Mouse (Mus musculus) liver, embryonic 13.5 days (tissue): ENCODE results near the gene Cdrt4. TPM values are rescaled to one million over a fixed set of nuclear protein-coding genes. Genes with fewer than 3 reads are reported as not detected.
A peak's percentile ranks its signal among the peaks of the same experiment; 100 is the strongest.

ENCODE experiments used
- ATAC-seq: fragments of 200-750 bp; cut with Nextera tagmentation; 2 replicates; pipeline ENCODE4 v1.8.0; 2017; ENCODE audit warnings: low read depth, mild to moderate bottlenecking, moderate number of reproducible peaks, moderate library complexity
- DNase-seq: peaks from one replicate; pipeline ENCODE4 v3.0.0; 2022
- H3K27ac ChIP-seq: fragments of 300-500 bp; sonication (generic); 2 replicates; pipeline ENCODE4 v1.5.1; 2015; ENCODE audit warnings: moderate library complexity, mild to moderate bottlenecking, inconsistent platforms
- H3K27me3 ChIP-seq: fragments of 300-500 bp; sonication (generic); 2 replicates; pipeline ENCODE4 v1.6.1; 2015; ENCODE audit warnings: mild to moderate bottlenecking, inconsistent platforms
- H3K36me3 ChIP-seq: fragments of 300-500 bp; sonication (generic); 2 replicates; pipeline ENCODE4 v1.6.1; 2015; ENCODE audit warnings: mild to moderate bottlenecking, inconsistent platforms
- H3K4me1 ChIP-seq: fragments of 300-500 bp; sonication (generic); replicated peaks from 2 replicates; pipeline ENCODE4 v1.6.1; 2015; ENCODE audit warnings: inconsistent platforms
- H3K4me2 ChIP-seq: fragments of 300-500 bp; sonication (generic); 2 replicates; pipeline ENCODE4 v1.6.1; 2015; ENCODE audit warnings: inconsistent platforms, mild to moderate bottlenecking, moderate library complexity
- H3K4me3 ChIP-seq: fragments of 300-500 bp; sonication (generic); replicated peaks from 2 replicates; pipeline ENCODE4 v1.5.1; 2015; ENCODE audit warnings: mild to moderate bottlenecking, inconsistent platforms
- H3K9ac ChIP-seq: fragments of 300-500 bp; sonication (generic); 2 replicates; pipeline ENCODE4 v1.6.1; 2015; ENCODE audit warnings: mild to moderate bottlenecking, inconsistent platforms
- H3K9me3 ChIP-seq: fragments of 300-500 bp; sonication (generic); replicated peaks from 2 replicates; pipeline ENCODE4 v1.6.1; 2016; ENCODE audit warnings: inconsistent platforms
- WGBS: fragments of 180-500 bp; shearing (Covaris S2); methylation state at CpG from one replicate; pipeline ENCODE4 v1.1.7; 2015; ENCODE audit not compliant: insufficient replicate concordance; 5-methylcytosine and 5-hydroxymethylcytosine counted together
- polyA plus RNA-seq: library from polyadenylated mRNA; unstranded; fragments of >200 nt; fragmentation: Nextera tagmentation; extraction: Ambion mirVana; gene quantifications from 2 replicates; pipeline ENCODE4 v1.2.1, GENCODE M21; 2015

Gene Cdrt4
- polyA plus RNA-seq: 0.16 TPM in 1 of 2 replicates, not detected in the other

DNA sequence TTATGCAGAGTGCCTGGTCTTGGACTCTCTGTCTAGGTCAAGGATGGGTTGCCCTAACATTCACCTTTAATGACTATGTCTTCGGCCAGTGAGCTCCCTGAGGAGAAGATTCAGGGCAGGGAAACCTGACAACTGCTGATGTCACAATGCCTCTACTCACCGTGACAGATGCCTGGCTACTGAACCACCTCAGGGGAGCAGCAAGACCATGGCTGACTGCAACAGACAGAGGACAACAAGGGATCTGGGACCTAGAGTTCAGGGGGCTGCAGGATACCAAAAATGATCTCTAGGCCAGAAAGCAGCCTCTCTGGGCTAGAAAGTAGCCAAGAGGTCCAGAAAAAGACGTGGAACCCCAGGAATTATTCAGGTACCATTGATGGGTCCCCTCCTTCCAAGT is at the start of gene Cdrt4:
TSS of gene Cdrt4 (plus strand) at position 182 of the 400 bp plus-strand sequence.
- DNase-seq (no peak), ATAC-seq (no peak)
- 45% methylated on average over 3 of the region's 3 CpGs for WGBS
- Histone ChIP-seq H3K4me1 (no peaks in the 10 kb centered on the region), H3K9me3 (no peaks in the 10 kb centered on the region), H3K27ac (no peak within 1 kb of the TSS), H3K36me3 (no peaks in the 10 kb centered on the region), H3K27me3 (no peaks in the 10 kb centered on the region), H3K9ac (no peak within 1 kb of the TSS), H3K4me3 (no peak within 1 kb of the TSS), H3K4me2 (no peak within 1 kb of the TSS)

DNA sequence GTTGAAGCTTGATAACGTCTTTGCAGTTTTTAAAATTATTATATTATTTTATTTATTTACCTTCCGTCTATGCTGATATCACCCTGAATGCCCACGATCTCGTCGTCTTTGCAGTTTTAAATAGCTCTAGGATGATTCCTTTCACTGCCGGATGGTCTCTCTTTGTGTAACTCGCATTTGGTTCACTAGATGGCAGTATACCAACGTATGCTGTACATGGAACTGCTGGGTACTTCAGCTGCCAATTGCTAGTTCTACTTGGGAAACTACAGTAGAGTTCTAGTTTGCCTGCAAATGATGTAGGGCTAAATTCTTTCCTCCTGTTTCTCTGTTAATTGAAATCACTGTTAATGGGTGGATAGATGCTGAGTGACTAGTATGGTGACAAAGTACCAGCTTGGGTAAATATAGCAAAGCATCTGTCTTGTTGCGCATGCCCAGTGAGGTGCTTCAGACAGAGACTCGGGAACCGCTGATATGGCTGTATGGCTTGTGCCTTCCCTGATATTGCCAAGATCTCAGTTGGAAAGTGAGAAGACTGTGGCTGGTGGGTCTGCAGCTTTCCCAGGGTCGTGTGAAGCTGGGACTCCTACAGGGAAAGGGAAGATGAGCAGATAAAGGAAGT is 49.2 kb upstream of the Cdrt4 start:
- no peaks in the 10 kb centered on the region for H3K4me1 ChIP-seq
- ATAC-seq (no peak), DNase-seq (peak; percentile 9)
- H3K9me3 ChIP-seq: no peaks in the 10 kb centered on the region
- H3K9ac ChIP-seq: no peak overlapping the region
- WGBS: 26% methylated on average over 12 of the region's 12 CpGs
- H3K4me2 ChIP-seq: no peak overlapping the region
- no peak overlapping the region for H3K4me3 ChIP-seq
- H3K36me3 ChIP-seq: no peaks in the 10 kb centered on the region
- H3K27me3 ChIP-seq: no peaks in the 10 kb centered on the region
- no peak overlapping the region for H3K27ac ChIP-seq

DNA sequence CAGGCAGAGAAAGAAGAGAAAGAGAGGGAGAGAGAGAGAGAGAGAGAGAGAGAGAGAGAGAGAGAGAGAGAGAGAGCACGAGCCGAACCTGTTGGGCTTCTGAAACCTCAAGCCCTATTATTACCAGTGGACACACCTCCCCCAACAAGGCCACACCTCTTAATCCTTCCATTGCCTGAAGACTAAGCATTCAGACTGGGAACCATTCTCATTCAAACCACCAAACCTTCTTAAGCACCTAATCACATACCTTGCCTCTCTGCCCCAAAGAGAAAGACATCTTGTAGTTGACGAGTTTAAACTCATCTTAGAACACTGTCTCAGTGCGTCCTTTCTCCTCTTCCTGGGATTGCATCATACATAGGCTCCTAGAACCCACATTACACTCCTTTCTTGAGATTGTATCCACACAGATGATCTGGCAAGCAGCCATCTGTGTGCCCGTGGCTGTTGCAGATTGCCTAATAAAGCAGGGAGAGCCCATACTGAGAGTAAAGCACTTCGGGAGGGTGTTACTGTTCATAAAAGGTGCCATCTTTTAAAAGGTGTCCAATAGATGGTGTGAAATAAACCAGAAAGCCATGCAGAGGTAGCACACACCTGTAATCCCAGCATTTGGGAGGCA is 47.0 kb upstream of the Cdrt4 start:
- no peak overlapping the region for H3K9ac ChIP-seq
- DNase-seq: no peak
- no peaks in the 10 kb centered on the region for H3K36me3 ChIP-seq
- WGBS: 53% methylated on average over 6 of the region's 6 CpGs
- no peaks in the 10 kb centered on the region for H3K9me3 ChIP-seq
- ATAC-seq: no peak
- no peak overlapping the region for H3K4me2 ChIP-seq
- H3K27me3 ChIP-seq: no peaks in the 10 kb centered on the region
- no peak overlapping the region for H3K27ac ChIP-seq
- H3K4me3 ChIP-seq: no peak overlapping the region
- no peaks in the 10 kb centered on the region for H3K4me1 ChIP-seq

DNA sequence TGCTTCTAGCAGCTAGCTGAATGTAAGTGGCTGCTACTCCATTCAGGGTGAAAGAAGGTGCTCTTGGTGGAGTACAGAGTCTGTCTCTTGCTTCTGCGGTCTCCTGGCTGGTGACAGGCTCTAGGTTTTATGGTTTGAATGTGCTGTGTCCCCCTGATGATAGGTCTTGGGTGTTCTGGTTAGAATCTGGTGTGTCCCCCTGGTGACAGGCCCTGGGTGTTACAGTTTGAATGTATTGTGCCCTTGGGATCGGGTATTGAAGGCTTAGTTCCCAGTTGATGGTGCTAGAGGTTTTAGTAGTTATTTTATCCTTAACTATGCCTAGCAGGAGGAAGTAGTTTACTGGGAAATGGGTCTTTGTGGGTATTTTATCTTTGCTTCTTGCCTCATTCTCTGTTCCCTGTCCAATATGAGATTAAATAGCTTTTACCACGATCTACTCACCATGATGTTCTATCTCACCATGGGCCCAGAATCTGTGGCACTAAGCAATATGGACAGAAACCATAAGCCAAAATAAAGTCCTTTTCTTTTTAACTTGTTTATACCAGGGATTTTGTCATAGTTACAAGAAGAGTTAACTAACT is 41.2 kb upstream of the Cdrt4 start:
- 36% methylated on average over 3 of the region's 3 CpGs for WGBS
- no peak overlapping the region for H3K9ac ChIP-seq
- H3K4me2 ChIP-seq: no peak overlapping the region
- H3K9me3 ChIP-seq: no peaks in the 10 kb centered on the region
- H3K36me3 ChIP-seq: no peaks in the 10 kb centered on the region
- H3K27ac ChIP-seq: no peak overlapping the region
- H3K27me3 ChIP-seq: no peaks in the 10 kb centered on the region
- ATAC-seq (no peak), DNase-seq (no peak)
- no peak overlapping the region for H3K4me3 ChIP-seq
- H3K4me1 ChIP-seq: no peaks in the 10 kb centered on the region

DNA sequence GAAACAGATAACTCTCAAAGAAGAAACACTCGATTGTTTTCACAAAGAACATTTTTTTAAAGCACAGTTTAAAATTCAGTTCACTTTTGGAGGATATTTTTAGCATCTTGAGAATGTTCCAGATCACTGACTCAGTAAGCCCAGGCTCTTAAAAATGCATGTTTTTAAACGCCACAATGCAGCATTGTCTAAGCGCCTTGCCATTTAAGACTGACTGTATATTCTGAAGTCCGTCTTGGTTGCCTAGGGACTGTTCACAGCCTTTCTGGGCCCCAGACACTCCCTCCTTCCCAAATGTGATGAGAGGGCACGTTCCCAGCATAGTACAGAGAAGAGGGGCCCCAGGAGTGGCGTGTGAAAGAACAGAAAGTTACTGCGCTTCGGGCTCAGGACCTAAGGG is 39.6 kb upstream of the Cdrt4 start:
- Histone ChIP-seq H3K4me1 (no peaks in the 10 kb centered on the region), H3K9ac (no peak overlapping the region), H3K9me3 (no peaks in the 10 kb centered on the region), H3K4me3 (no peak overlapping the region), H3K36me3 (no peaks in the 10 kb centered on the region), H3K27me3 (no peaks in the 10 kb centered on the region), H3K4me2 (no peak overlapping the region), H3K27ac (no peak overlapping the region)
- WGBS: 61% methylated on average over 8 of the region's 8 CpGs
- no peak for DNase-seq
- no peak for ATAC-seq

DNA sequence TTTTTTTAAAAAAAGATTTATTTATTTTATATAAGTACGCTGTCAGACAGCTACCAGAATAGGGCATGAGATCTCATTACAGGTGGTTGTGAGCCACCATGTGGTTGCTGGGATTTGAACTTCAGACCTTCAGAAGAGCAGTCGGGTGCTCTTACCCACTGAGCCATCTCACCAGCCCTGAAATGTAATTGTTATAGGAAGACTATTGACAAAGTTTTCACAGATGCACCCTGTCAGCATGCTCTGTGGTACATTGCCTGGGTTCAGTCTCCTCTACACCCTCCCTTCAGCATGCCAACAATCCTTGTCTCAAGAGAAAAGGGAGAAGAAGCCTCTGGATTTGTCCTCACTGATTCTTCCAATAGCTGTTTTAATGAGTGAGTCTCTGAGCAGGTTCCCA is 37.9 kb upstream of the Cdrt4 start:
- DNase-seq (no peak), ATAC-seq (no peak)
- Histone ChIP-seq H3K36me3 (no peaks in the 10 kb centered on the region), H3K27me3 (no peaks in the 10 kb centered on the region), H3K9me3 (no peaks in the 10 kb centered on the region), H3K4me1 (no peaks in the 10 kb centered on the region), H3K4me2 (no peak overlapping the region), H3K9ac (no peak overlapping the region), H3K4me3 (no peak overlapping the region), H3K27ac (no peak overlapping the region)
- 69% methylated on average over 2 of the region's 2 CpGs for WGBS

DNA sequence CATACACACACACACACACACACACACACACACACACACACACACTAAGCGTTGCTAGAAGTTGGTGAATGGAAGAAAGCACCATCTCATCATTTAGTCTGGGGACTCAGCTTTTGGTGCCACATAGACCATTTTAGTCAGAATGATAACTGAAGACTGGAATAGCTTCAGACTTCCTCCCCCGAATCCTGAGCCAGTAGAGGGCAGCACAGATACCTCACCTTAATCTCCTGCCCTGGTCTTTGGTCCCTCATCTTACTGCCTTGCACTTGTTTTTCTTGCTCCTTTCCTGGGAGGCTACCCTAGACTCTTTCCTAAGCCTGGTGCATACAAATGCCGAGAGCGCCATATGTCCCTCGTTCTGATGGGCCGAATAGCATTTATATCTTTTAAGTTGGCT is 36.5 kb upstream of the Cdrt4 start:
- 47% methylated on average over 6 of the region's 6 CpGs for WGBS
- Histone ChIP-seq H3K4me1 (no peaks in the 10 kb centered on the region), H3K9ac (no peak overlapping the region), H3K9me3 (no peaks in the 10 kb centered on the region), H3K27ac (no peak overlapping the region), H3K27me3 (no peaks in the 10 kb centered on the region), H3K4me3 (no peak overlapping the region), H3K4me2 (no peak overlapping the region), H3K36me3 (no peaks in the 10 kb centered on the region)
- DNase-seq: no peak
- ATAC-seq: no peak

DNA sequence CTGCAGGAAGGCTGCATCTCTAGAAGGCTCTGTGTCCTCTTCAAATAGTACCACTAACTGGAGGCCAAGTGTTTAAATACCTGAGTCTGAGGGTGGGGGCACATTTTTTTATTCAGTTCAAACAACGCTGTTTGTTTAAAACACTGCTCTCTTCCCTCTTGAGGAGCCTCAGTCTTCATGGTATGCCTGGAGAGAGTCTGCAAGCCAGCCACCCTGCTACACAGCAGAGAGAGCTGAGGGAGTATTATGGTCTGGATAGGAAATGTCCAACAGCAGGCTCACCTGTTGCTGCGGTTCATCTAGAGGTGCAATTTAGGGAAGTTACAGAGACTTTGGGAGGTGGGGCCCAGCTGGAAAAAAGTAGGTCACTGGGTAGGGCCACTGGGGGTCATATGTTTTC is 35.5 kb upstream of the Cdrt4 start:
- Histone ChIP-seq H3K4me1 (no peaks in the 10 kb centered on the region), H3K27ac (no peak overlapping the region), H3K36me3 (no peaks in the 10 kb centered on the region), H3K4me3 (no peak overlapping the region), H3K27me3 (no peaks in the 10 kb centered on the region), H3K4me2 (no peak overlapping the region), H3K9ac (no peak overlapping the region), H3K9me3 (no peaks in the 10 kb centered on the region)
- ATAC-seq (no peak), DNase-seq (no peak)
- WGBS: 56% methylated on average over 2 of the region's 2 CpGs

DNA sequence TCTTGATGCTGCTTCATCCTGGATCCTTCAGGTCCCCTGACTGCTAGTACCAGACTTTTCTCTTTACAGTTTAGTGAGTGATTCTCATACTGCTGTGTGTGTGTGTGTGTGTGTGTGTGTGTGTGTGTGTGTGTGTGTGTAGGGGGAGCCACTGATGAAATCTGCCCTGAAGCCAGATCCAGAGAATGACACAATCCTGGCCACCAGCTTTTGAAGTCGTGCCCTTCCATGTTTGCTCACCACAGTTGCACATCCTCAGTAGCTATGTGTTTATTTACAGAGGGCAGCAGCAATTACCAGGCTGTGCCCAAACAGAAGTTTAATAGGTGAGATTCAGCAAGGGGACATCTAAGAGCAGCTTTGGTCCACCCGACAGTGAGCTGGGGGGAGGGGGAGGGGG is 34.2 kb upstream of the Cdrt4 start:
- no peaks in the 10 kb centered on the region for H3K9me3 ChIP-seq
- no peak for DNase-seq
- H3K27me3 ChIP-seq: peaks cover under 1% of the 10 kb centered on the region; the same call in 1 of the 2 replicates
- H3K36me3 ChIP-seq: no peaks in the 10 kb centered on the region
- no peak overlapping the region for H3K27ac ChIP-seq
- no peak overlapping the region for H3K9ac ChIP-seq
- peak; percentile 45 for ATAC-seq
- H3K4me3 ChIP-seq: no peak overlapping the region
- no peaks in the 10 kb centered on the region for H3K4me1 ChIP-seq
- 22% methylated on average over 2 of the region's 2 CpGs for WGBS
- H3K4me2 ChIP-seq: no peak overlapping the region

DNA sequence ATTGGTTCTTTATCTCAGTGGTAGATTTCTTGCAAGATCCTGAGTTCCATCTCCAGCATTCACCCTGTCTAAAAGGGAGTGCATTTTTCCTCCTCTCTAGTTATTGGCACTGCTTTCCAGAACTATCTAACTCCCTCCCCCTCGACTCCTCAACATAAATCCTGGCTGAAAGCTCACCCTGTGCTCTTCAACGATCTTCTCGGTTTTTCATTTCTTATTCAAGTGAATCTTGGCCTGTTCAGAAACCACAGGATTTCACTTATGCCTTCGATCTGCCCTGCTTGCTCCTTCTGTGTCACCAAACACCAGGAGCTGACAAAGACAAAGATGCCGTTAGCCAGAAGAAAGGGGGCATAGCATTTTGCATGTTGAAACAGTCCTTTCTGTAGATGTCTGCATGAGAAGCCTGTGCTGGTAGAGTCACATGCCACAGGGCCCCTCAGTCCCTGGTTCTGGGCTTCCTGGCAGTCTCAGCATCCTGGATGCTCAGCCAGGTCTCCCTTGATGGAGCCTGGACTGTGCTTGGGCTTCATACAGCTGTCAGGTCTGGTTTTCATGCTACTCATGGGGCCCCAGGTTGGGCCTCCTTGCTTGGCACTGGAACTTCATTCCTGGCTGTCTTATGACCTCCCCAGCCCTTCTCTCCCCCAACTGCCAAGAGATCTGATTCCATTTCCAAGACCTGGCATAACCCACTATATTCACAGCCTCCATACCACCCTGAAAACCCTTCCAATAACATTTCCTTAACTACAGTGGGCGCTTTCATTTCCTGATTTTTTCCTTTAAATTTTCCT is 30.8 kb upstream of the Cdrt4 start:
- no peak for DNase-seq
- H3K36me3 ChIP-seq: no peaks in the 10 kb centered on the region
- no peaks in the 10 kb centered on the region for H3K9me3 ChIP-seq
- H3K4me1 ChIP-seq: no peaks in the 10 kb centered on the region
- H3K27ac ChIP-seq: no peak overlapping the region
- peaks cover 9% of the 10 kb centered on the region for H3K27me3 ChIP-seq
- WGBS: 56% methylated on average over 6 of the region's 6 CpGs
- no peak overlapping the region for H3K9ac ChIP-seq
- no peak overlapping the region for H3K4me3 ChIP-seq
- ATAC-seq: no peak
- H3K4me2 ChIP-seq: no peak overlapping the region

DNA sequence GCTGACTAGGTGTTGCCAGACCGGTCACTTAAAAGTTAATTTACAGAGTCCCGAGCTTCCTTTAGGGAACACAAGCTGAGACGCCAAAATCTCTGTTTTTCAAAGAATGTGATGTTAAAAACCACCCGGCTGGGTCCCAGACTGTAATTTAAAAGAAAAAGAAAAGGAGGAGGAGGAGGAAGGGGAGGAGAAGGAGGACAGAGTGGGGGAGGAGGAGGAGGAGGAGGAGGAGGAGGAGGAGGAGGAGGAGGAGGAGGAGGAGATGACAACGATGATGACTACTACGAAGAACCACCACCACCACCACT is 30.3 kb upstream of the Cdrt4 start:
- Histone ChIP-seq H3K4me3 (no peak overlapping the region), H3K4me1 (no peaks in the 10 kb centered on the region), H3K9me3 (no peaks in the 10 kb centered on the region), H3K4me2 (no peak overlapping the region), H3K9ac (no peak overlapping the region), H3K27me3 (peaks cover 9% of the 10 kb centered on the region), H3K36me3 (no peaks in the 10 kb centered on the region), H3K27ac (no peak overlapping the region)
- ATAC-seq (no peak), DNase-seq (no peak)
- 24% methylated on average over 6 of the region's 6 CpGs for WGBS
